Mouse (Mus musculus) frontal cortex, adult (tissue): Measurements from ENCODE around the gene Upk3a.

Experiments
- ATAC-seq: cut with Nextera tagmentation; 2 replicates; pipeline ENCODE4 v1.9.2; 2017; ENCODE audit warnings: mild to moderate bottlenecking, moderate library complexity, mixed read lengths; ENCODE audit not compliant: low TSS enrichment

The Upk3a gene

GRCm38 (mm10) chr15:85047865-85048264, 30.9 kb downstream of the Upk3a start:
- ATAC-seq: no peak

GRCm38 (mm10) chr15:85049758-85050157, 32.8 kb downstream of the Upk3a start:
- ATAC-seq: no peak

DNA sequence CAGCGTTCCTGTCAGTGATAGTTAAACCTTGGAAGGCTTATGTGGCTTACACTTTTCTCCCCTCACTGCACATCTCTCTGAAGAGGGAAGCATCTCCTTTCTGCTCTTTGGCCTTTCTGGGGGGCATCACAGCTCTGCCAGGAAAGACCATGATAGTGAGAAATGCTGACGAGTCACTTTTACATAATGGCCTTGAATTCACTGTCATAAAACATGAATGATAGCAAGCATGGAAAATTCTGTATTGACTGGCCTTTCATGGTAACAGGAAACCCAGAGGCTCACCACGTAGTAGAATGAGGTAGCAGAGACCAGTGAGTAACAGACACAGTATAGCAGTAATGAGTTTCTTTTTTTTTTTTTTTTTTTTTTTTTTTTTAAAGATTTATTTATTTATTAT, 37.2 kb downstream of the Upk3a start:
- no peak for ATAC-seq

DNA sequence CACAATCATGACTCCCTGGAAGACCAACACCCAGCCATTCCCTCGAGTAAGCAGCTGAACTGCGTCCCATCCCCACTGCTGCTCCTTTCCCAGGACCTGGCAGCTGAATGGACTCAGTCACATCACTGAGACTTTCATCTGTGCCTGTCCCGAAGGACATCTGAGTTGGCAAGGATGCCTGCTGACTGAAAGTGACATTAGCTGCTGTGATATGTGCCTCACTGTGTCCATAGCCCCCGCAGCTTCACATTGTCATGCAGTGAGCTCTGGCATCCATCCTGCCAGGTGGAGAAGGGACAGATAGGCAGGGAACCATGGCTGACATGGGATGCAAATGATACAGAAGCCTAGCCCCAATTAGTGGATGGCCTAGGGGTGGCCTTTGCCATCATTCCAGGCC, 38.2 kb downstream of the Upk3a start:
- no peak for ATAC-seq

- ATAC-seq: no peak
Measured at GRCm38 (mm10) chr15:85063421-85063820, 46.5 kb downstream of the Upk3a start.

- peak; percentile 59; the same call in 1 of the 2 replicates for ATAC-seq
Measured at GRCm38 (mm10) chr15:85070561-85070960, 53.6 kb downstream of the Upk3a start.
